Comparison of ENCODE assay signal across 20 mouse cellular contexts in the genomic region with DNA sequence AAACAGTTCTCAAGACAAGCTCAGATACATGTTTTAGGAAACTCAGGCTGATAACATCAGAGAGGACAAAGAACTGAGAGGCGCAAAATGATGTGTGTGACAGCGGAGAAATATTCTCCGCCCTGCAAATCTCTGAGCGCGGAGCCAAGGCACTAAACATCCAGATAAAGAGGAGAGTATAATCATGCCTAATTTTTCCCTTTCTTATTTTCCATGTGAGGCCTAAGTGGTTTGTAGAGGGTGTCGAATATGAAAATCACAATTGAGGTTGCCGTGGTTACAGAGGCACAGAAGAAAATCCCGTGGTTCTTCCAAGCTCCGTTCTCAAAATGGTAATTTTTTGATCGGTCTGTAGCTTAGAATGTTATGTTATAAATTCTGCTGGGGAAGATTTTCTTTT.
DNase-seq lines count a peak whose midpoint lies in the region; ATAC-seq lines count a peak whose summit lies in the region.
"Had no signal": no experiment of that assay in that cellular context is flagged by ENCODE, and none has a peak within 500 bp of the region (broad histone marks: within the 10 kb centered on the region; RNA-seq: fewer than 3 reads in every experiment).

No protein-coding gene starts in this region.

- H3K27ac ChIP-seq in lung, embryonic 15.5 days: no peak overlapping the region
- no peak overlapping the region for H3K27ac ChIP-seq in forebrain, embryonic 14.5 days (ENCODE audit: low read depth, low read length)
- H3K27ac ChIP-seq in midbrain, embryonic 15.5 days: peak overlapping the region; percentile 66
- H3K27ac ChIP-seq: embryonic facial prominence, embryonic 10.5 days; kidney, postnatal 0 days; limb, embryonic 10.5 days; liver, embryonic 13.5 days; macrophage; neural tube, embryonic 15.5 days; stomach, embryonic 15.5 days had no signal

- ATAC-seq in frontal cortex, adult (ENCODE audit: low TSS enrichment): peak; percentile 70
- 0 out of 2 replicates have a peak, but pooled peaks have one; percentile 31 for ATAC-seq in lung, embryonic 15.5 days (ENCODE audit: borderline replicate concordance, extremely low read depth, low FRiP score, low TSS enrichment)
- peak; percentile 37 for ATAC-seq in forebrain, embryonic 14.5 days
- 0 out of 2 replicates have a peak, but pooled peaks have one; percentile 37 for ATAC-seq in midbrain, embryonic 15.5 days (replicated peaks)

- no peak for DNase-seq in frontal cortex, postnatal 14 days (ENCODE audit: low spot score in 2 of 2)
- no peak for DNase-seq in lung, postnatal 10 days
- peak; percentile 63 for DNase-seq in forebrain, embryonic 14.5 days (ENCODE audit: low spot score)
- DNase-seq in cerebellum, postnatal 14 days: no peak
- no peak for DNase-seq in embryo, embryonic 10.5 days (ENCODE audit: low spot score)
- DNase-seq: cerebellum, adult 2 months; gastrocnemius, postnatal 14 days; heart, postnatal 36 days; liver, embryonic 13.5 days; thymus, postnatal 25 days had no signal

- H3K4me3 ChIP-seq in lung, embryonic 15.5 days: no peak overlapping the region
- H3K4me3 ChIP-seq in forebrain, embryonic 14.5 days (ENCODE audit: low read depth, low read length): no peak overlapping the region
- no peak overlapping the region for H3K4me3 ChIP-seq in midbrain, embryonic 15.5 days
- H3K4me3 ChIP-seq: embryonic facial prominence, embryonic 10.5 days; limb, embryonic 10.5 days; liver, embryonic 13.5 days; neural tube, embryonic 15.5 days; stomach, embryonic 15.5 days had no signal

- no peak overlapping the region for H3K4me2 ChIP-seq in lung, embryonic 15.5 days
- H3K4me2 ChIP-seq in forebrain, embryonic 14.5 days (ENCODE audit: low read length): no peak overlapping the region
- no peak overlapping the region for H3K4me2 ChIP-seq in midbrain, embryonic 15.5 days
- H3K4me2 ChIP-seq: heart, embryonic 11.5 days; liver, embryonic 13.5 days; neural tube, embryonic 15.5 days; stomach, embryonic 15.5 days had no signal

- no peaks in the 10 kb centered on the region for H3K9me3 ChIP-seq in lung, embryonic 15.5 days
- no peaks in the 10 kb centered on the region for H3K9me3 ChIP-seq in forebrain, embryonic 14.5 days (replicated peaks; ENCODE audit: control insufficient read depth, low read length)
- no peaks in the 10 kb centered on the region for H3K9me3 ChIP-seq in midbrain, embryonic 15.5 days
- H3K9me3 ChIP-seq: embryonic facial prominence, embryonic 10.5 days; limb, embryonic 10.5 days; liver, embryonic 13.5 days; neural tube, embryonic 15.5 days; stomach, embryonic 15.5 days had no signal

- no peak overlapping the region for H3K9ac ChIP-seq in lung, embryonic 15.5 days
- H3K9ac ChIP-seq in forebrain, embryonic 14.5 days (ENCODE audit: low read length): no peak overlapping the region
- H3K9ac ChIP-seq in midbrain, embryonic 15.5 days: no peak overlapping the region
- H3K9ac ChIP-seq: liver, embryonic 13.5 days; neural tube, embryonic 15.5 days; stomach, embryonic 15.5 days had no signal

- no peaks in the 10 kb centered on the region for H3K27me3 ChIP-seq in lung, embryonic 15.5 days
- H3K27me3 ChIP-seq in forebrain, embryonic 14.5 days (replicated peaks; ENCODE audit: control insufficient read depth, insufficient read depth, low read length): no peaks in the 10 kb centered on the region
- no peaks in the 10 kb centered on the region for H3K27me3 ChIP-seq in midbrain, embryonic 15.5 days (replicated peaks)
- H3K27me3 ChIP-seq: liver, embryonic 13.5 days; neural tube, embryonic 15.5 days; stomach, embryonic 15.5 days had no signal

- no peaks in the 10 kb centered on the region for H3K36me3 ChIP-seq in lung, embryonic 15.5 days
- no peaks in the 10 kb centered on the region for H3K36me3 ChIP-seq in forebrain, embryonic 14.5 days (ENCODE audit: control insufficient read depth, insufficient read depth, low read length)
- no peaks in the 10 kb centered on the region for H3K36me3 ChIP-seq in midbrain, embryonic 15.5 days (replicated peaks)
- H3K36me3 ChIP-seq: embryonic facial prominence, embryonic 10.5 days; limb, embryonic 10.5 days; liver, embryonic 13.5 days; neural tube, embryonic 15.5 days; stomach, embryonic 15.5 days had no signal

- WGBS in lung, embryonic 15.5 days: 67% methylated on average over 10 of the region's 10 CpGs
- 88% methylated on average over 10 of the region's 10 CpGs for WGBS in forebrain, embryonic 14.5 days
- WGBS in midbrain, embryonic 15.5 days: 60% methylated on average over 10 of the region's 10 CpGs

- H3K4me1 ChIP-seq in lung, embryonic 15.5 days: no peaks in the 10 kb centered on the region
- H3K4me1 ChIP-seq in forebrain, embryonic 14.5 days (ENCODE audit: control insufficient read depth, insufficient read depth, low read length): no peaks in the 10 kb centered on the region
- H3K4me1 ChIP-seq in midbrain, embryonic 15.5 days: no peaks in the 10 kb centered on the region
- H3K4me1 ChIP-seq: embryonic facial prominence, embryonic 10.5 days; limb, embryonic 10.5 days; liver, embryonic 13.5 days; neural tube, embryonic 15.5 days; stomach, embryonic 15.5 days had no signal
